Mouse (Mus musculus) liver, adult 2 months (tissue): ENCODE results near the gene Slc25a30.

Experiments used
- CTCF ChIP-seq: fragments of 200-500 bp; IDR thresholded peaks from 2 replicates; pipeline ENCODE4 v1.5.1; 2011; ENCODE audit warnings: low read depth, low read length, control low read depth
- POLR2A ChIP-seq: fragments of 200-500 bp; IDR thresholded peaks from 2 replicates; pipeline ENCODE4 v1.6.1; 2011; ENCODE audit warnings: low read length, control low read depth; ENCODE audit not compliant: insufficient read depth; ENCODE audit errors: extremely low read depth

GRCm38 (mm10) chr14:75836579-75836978 lies 49.7 kb upstream of the Slc25a30 start:
- TF ChIP-seq POLR2A (no peak), CTCF (no peak)
